Mouse (Mus musculus): ENCODE results near the gene Hdac2.

The Hdac2 gene

DNA sequence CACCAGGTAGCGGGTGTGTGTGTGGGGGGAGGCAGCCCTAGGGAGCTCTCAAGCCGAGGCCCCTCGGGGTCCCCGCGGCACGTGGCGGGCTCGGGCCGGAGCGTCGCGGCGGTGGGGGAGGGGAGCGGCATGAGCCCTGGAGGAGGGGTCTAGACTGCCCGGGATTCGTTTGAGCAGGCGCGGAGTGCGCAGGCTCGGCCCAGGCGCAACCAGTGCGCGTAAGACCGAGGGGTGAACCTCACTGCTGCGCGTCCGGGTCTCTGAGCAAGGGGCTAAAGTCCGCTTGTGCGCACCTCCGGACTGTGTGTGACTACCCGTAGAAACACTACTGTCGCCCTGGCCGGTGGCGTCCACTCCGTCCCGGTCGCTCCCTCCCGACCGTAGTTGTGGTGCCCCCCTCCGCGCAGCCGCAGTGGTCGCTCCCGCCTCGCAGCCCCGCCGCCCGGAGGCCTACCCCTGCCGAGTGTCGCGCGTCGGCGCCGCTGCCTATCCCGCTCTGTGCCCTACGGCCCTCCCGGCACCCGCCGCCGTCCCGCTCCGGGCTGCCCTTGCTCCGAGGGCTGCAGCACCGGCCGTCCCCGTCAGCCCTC lies at the start of gene Hdac2:
Gene Hdac2 (plus strand): TSS at position 459 of the 590 bp plus-strand sequence.
- in situ Hi-C loops (cut with MboI, MseI) = no loop called here

DNA sequence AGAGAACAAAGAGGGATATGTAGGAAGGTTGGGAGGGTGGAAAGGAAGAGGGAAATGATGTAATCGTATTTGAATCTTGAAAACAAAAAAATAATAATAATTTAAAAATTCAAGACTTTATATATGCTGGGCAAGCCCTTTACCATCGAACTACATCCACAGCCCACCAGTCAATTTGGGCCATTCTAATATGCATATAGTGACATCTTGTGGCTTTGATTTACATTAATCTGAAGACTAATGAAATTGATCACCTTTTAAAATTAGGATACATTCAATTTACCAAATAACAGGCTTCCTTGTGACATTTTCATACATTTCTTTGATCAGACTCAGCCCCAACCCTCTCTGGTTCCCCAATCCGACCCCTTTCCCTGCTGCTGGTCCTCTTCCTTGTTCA lies 46.1 kb upstream of the Hdac2 start:
- in situ Hi-C loops (cut with MboI, MseI) = no loop called here

DNA sequence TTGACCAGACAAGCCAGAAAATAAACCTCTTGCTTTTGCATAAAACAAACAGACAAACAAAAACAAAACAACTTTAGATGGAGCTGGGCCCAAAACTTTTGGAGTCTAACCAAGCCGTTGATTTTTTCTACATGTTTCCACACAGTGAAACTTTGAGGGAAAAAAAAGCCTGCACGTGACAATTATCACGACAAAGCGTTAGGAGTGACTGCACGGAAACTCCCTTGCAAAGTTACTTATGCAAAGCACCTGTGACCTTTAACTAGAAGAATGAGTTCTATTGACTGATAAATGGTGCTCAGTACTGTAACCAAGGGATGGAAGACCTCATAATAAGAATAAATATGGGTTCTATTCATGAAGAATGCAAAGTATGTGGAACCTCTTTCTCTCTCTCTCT lies 38.5 kb upstream of the Hdac2 start:
- in situ Hi-C loops (cut with MboI, MseI) = no loop called here

DNA sequence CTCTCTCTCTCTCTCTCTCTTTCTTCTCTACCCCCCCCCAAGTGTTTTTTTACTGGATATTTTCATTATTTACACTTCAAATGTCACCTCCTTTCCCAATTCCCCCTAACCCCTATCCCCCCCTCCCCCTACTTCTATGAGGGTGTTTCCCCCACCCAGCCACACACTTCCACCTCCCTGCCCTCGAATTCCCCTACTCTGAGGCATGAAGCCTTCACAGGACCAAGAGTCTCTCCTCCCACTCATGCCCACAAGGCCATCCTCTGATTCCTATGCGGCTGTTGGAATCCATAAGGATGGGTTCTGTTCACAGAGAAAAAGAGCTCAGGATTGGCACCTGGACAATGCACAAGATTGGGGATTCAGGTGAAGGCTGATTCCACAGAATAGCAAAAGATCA lies 38.1 kb upstream of the Hdac2 start:
- in situ Hi-C loops (cut with MboI, MseI) = no loop called here

DNA sequence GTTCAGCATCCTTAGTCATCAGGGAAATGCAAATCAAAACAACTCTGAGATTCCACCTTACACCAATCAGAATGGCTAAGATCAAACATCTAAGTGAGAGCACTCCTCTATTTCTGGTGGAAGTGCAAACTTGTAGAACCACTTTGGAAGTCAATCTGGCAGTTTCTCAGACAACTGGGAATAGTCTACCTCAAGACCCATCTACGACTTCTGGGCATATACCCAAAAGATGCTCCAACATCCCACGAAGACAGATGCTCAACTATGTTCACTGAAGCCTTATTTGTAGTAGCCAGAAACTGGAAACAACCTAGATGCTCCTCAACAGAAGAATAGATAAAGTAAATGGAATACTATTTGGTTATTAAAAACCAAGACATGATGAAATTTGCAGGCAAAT lies 22.6 kb upstream of the Hdac2 start:
- in situ Hi-C loops (cut with MboI, MseI) = no loop called here

DNA sequence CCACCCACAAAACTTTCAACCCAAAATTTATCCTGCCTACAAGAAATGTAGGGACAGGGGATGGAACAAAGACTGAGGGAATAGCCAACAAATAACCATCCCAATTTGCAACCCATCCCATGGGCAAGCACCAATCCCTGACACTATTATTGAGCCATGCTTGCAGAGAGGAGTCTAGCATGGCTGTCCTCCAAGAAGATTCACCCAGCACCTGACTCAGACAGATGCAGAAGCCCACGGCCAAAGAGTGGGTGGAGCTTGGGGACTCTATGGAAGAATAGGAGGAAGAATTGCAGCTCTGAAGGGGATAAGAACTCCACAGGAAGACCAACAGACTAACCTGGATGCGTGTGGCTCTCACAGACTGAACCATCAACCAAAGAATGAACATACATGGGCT lies 21.7 kb upstream of the Hdac2 start:
- in situ Hi-C loops (cut with MboI, MseI) = no loop called here

DNA sequence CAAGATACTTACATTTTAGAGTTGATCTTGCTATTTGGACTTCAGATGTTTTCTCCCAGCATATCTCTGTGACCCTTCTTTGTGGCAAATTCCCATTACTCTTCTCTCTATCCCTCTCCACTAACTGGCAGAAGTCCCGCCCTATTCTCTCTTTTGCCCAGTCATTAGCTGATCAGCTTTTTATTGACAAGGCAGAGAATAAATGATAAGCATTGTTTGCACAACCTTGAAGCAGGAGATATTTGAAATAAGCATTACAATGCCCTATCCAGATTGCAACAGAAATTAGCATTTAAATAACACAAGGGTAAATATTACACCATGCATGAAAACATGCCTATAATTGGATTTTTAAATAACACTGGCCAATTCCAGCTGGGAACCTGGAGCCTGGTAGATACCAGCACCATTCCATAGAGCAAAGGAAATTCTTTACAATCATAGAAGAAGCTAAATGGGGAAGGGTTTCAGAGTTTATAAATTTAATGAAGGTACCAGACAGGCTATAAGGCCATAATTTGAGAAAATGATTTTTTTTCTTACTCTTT lies 14.7 kb upstream of the Hdac2 start:
- in situ Hi-C loops (cut with MboI, MseI) = no loop called here

DNA sequence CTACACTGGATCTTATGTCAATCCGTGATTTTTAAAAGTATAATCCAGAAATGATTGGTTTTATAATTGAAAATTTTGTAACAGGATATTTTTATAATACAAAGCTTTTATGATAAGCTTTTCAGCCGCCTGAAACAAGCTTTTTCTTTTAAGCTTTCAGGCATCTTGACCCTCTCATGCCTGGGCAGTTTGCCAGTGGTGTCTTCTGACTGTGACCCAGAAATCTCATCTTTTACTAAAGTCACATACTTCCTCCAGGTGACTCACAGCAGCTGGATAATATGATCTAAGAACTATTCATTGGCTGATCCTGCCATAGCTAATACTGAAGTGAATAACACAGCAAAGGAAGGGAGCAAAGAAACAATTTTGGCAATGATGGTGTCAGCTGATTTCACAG lies 9.9 kb upstream of the Hdac2 start:
- in situ Hi-C loops (cut with MboI, MseI) = no loop called here

DNA sequence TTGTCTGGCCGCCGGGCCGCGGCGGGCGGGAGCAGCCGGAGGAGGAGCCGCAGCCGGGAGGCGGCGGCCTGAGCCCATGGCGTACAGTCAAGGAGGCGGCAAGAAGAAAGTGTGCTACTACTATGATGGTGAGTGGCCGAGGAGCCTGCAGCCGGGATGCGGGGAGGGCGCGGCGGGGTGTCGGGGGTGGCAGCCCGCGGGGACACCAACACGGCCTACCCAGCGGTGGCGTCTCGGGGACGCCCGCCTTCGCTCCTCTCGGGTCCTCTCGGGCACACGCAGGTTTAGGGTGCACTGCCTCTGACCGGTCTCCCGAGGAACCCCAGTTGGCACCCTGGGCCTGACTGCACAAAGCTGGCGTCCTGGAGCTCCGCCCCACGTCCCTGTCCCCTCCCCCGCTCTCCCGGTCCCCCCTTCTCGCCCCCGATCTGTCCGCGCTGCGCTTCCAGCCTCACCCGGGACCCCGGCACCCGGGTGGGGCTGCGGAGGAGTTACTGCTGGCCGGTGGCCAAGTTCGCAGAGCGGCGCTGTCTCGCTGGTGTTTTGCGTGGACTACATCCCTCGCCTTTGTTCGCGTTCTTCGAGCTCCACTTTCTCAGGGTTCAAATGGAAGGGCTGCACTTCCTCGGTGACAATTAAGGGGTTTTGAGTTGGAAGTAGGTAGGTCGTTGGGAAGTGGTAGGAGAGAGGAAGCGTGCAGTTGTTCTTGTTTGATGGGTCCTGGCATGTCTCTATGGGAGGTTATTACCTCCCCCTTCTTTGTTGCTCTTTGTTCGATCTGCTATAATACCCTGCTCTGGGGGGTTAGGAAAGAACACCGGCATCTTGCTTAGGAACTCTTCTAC lies 554 bp downstream of the Hdac2 start:
- in situ Hi-C loops (cut with MboI, MseI) = no loop called here

DNA sequence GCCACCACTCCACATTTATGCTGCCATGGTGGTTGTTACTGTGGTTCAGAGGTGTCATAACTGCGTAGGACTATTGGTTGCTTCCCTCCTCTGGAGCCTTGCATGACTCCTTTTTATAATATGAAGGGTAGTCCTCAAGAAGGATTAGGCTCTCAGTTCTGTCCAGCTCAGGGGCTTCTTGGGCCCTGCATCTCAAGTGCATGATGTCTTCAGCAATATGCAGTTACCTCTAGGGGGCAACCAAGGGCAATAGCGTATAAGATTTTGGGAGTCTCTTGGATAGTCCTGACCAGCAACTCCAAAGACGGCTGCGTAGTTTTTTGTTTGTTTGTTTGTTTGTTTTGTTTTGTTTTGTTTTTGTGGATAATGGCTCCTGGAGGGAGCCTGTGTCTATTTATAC lies 7.5 kb downstream of the Hdac2 start:
- in situ Hi-C loops (cut with MboI, MseI) = no loop called here

DNA sequence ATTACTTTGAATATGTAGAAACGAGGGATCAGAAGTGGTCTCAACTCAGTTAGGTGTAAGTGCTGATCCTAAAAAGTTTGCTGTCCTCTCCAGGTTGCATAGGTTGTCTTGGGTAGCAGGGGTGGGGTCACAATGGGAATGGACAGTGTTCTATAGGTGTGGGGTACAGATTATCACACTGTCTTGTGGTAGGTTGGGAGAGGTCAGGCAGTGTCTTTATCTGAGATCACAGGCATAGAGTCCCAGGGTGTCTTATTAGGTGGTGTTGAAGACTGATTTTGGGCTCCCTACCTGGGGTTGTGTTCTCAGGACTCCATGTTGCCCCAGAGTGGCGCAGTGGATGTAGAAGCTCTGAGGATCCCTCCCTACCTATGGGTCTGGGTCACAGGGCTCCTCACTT lies 17.8 kb downstream of the Hdac2 start:
- in situ Hi-C loops (cut with MboI, MseI) = no loop called here

DNA sequence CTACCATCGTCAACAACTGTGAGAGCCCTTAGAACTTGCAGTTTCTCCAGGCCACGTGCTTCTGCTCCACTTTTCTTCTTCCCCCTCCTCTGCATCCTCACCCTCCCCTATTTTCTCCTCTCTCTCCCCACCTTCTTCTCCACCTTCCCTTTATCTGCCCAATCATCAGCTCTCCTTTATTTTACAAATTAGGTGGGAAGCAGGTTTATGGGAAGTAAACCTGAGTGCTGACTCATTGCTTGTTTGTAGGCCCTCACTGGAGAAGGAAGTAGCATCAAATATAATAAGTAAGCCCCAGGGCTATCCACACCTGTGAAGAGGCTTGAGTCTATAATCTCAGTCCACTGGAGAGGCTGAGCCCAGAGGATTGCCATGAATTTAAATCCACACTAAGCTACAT lies 26.5 kb downstream of the Hdac2 start:
- in situ Hi-C loops (cut with MboI, MseI) = no loop called here

DNA sequence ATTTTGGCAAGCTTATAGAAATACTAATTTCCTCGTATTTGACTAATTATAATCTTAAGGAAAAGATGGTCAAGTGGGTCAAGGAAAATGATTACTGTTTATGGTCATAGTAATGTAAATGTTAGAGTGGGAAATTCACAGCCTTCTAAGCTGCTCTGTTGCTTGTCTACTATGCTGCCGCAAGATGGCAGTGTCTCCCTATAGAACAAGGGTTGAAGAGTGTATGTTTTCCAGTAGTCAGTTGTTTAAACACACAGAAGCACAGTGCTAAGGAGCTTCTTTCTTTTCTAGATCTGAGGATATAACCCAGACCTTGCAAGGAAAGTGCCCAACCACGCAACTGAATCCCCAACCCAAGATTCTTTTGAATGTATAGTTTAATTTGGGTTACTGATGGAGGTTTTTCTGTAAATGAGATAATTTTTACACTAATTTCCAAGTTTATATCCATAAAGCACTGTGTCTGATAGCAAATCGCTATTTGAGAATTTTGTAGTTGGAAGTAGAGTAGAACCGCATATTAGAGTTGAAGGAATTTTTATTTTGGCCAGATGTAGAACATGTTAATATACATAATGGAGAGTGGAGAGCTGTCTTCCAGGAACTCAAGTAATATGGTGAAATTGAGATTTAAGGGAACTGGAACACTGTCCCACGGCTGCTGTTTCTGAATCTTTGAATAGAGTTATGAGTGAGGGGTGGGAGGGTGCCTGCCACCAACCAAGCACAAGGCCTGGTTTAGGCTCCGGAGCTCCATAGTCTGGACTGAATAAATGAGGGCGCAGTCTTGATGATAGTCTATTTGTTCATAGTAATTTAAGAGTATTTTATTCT lies 40.1 kb downstream of the Hdac2 start:
- in situ Hi-C loops (cut with MboI, MseI) = loop anchor here (10.0 kb wide), 1 partner anchor 1810 kb away; the partner anchor contains the start of gene Rfpl4b

DNA sequence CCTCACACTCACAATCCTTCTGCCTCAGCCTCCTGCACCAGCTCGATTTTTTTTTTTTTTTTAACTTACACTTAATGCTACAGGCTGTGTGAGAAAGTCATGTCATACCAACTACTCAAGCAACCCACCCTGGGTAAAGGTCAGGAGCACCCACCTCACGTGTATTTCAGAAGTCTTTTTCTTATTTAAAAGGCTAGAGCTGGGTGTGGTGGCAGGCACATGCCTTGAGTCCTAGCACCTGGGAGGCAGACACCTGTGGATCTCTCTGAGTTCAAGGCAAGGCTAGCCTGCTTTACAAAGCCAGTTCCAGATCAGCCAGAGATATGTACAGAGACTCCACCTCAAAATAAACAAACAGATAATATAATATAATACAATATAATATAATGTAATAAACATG lies 41.4 kb downstream of the Hdac2 start:
- in situ Hi-C loops (cut with MboI, MseI) = loop anchor here (10.0 kb wide), 1 partner anchor 1809 kb away; the partner anchor contains the start of gene Rfpl4b

DNA sequence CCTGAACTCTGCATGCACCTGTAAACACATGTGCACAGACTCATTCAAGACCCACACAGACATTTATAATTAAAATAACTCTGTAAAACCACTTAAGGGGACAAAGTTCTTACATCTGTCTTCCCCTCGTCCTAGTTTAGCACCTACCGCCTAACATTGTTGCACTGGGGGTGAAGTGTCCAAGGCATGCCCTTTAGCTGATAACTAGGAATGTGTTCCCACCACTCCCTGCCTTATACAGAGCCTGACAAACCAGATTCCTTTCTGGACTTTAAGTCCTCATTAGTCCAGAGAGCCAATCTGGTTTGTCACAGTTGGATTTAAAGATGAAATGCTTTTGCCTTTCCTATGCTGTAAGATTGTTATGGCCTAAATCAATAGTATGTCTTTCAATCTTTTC lies 41.9 kb downstream of the Hdac2 start:
- in situ Hi-C loops (cut with MboI, MseI) = loop anchor here (10.0 kb wide), 1 partner anchor 1809 kb away; the partner anchor contains the start of gene Rfpl4b

DNA sequence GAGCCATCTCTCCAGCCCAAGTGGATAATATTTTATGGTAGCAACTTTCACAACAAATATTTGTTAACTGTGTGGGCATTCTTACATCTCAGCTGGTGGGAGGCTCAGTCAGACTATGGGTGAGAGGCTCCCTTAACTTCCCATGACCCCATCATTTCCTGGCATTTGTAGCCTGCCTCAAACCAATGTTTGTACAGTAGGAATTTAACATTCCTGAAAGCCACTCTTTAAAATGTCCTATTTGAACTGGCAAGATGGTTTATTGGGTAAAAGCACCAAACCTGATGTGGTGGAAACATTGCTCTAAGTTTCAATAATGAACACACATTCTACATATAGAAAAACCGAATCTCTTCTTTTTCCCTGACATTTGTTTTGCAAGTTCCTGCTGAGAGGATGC lies 50.0 kb downstream of the Hdac2 start:
- in situ Hi-C loops (cut with MboI, MseI) = no loop called here

DNA sequence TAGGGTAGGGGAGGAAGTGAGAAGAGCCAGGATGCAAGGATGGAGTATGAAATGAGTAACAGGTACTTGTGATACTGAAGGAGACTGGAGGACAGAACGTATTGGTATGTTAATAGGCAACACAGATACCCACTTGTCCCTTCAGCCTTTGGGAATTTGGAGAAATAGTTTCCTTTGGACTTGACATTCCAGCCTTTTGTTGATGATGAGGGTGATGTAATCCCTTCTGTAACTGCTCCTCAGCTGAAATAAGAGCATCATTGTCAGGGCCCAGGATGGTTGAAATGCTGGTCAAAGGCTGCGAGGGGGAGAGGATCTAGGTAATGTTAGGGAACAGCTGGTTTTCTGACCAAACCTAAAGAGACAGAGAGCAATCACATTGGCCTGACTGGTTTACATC lies 54.3 kb downstream of the Hdac2 start:
- in situ Hi-C loops (cut with MboI, MseI) = no loop called here

DNA sequence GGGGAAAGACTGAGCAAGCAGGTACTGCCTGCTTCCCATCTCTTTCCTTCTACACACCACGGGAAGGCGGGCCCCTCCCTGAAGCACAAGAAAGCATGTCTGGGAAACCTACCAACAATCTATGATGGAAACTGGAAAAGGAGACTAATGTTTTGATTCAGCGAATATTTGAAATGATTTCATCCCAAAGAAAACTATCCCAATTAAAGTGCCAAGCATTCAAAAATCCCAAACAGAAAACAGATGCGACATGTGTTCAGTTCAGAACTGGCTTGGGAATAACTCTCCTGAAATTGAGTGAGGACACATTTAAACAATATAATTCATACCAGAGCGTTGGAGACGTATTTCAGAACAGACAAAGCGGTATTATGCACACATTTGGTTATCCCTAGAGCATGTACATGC lies 60.8 kb downstream of the Hdac2 start:
- in situ Hi-C loops (cut with MboI, MseI) = no loop called here

DNA sequence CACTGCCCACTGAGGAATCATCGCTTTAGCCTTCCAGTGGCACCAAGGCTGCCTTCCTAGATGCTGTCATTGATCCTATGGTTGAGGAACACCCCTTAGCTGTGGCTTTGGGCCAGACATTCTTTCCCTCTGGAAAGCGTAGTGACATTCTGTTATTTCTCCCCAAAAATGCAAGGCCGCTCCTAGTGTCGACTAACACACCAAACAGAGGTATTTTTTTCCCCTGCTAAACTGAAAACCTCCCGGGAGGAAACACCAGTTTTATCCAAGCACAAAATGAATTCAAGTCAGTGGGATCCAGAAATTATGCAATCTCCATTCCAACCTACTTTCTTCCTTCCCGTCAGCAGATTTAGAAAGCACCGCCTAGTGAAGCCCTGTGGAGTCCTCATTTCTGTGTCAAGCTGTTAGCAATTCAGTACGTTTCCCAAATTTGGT lies 73.3 kb downstream of the Hdac2 start:
- in situ Hi-C loops (cut with MboI, MseI) = no loop called here

Measured in regulatory T cell (primary cell).